8 mouse cellular contexts compared by ENCODE assay signal in the genomic region with DNA sequence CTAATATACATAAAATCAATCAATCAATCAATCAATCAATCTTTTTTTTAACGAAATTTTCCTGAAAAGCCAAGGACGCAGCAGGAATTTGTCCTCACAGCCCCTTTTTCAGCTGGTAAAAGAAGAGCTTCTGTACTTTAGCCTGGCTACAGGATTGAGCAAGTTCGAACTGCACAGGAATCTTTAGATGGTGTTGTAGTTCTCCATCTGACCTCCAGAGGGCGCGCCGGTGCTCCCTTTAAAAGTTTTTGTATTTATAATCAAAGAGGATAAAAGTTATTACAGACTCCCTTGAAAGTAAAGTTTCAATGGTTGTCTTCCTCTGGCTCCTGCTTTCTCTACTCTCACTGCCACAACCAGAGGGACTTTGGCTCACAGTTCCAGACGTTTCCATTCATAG. TPM values are rescaled to one million over a fixed set of nuclear protein-coding genes. Genes with fewer than 3 reads are reported as not detected.
A peak's percentile ranks its signal among the peaks of the same experiment; 100 is the strongest.
DNase-seq lines count a peak whose midpoint lies in the region; ATAC-seq lines count a peak whose summit lies in the region.

No protein-coding gene starts in this region.

- peak; percentile 45 for ATAC-seq in CD4-positive, CD25-positive, alpha-beta regulatory T cell, adult 4 months

- peak; percentile 66 for DNase-seq in heart, adult 8-10 months (ENCODE audit: low spot score)
- no peak for DNase-seq in heart, postnatal 25 days (ENCODE audit: low spot score)
- DNase-seq in adrenal gland, postnatal 14 days, result peak; percentile 80
- DNase-seq in frontal cortex, postnatal 25 days (ENCODE audit: low spot score in 2 of 2), result peak; percentile 71 to 78
- peak; percentile 57 to 88 for DNase-seq in layer of hippocampus, postnatal 25 days (ENCODE audit: extremely low spot score in 1 of 2, low spot score in 1 of 2)
- DNase-seq in mesoderm, embryonic 11.5 days (ENCODE audit: low read depth, low spot score), result peak; percentile 54
- DNase-seq in thymus, postnatal 10 days (ENCODE audit: low spot score in 2 of 2), result peak; percentile 14 to 49

- intact Hi-C loops in heart, postnatal 25 days (cut with DNase I), result loop anchor here (1.0 to 10.0 kb wide), 3 partner anchors 48 to 274 kb away; no protein-coding TSS in a partner anchor

RNA-seq across cellular contexts. Expression of gene Dbi, which starts 22.6 kb away (rescaled TPM):
- 100 to 1,000 TPM; 239 to 289 (median 263) TPM for total RNA-seq in heart, adult 8-10 months (2022)
- 100 to 1,000 TPM; 246 to 290 TPM for total RNA-seq in heart, postnatal 25 days (2021)
- polyA plus RNA-seq in CD4-positive, CD25-positive, alpha-beta regulatory T cell, adult 4 months (2017; shearing (Covaris generic)), result 100 to 1,000 TPM; 123 to 132 TPM
- total RNA-seq in adrenal gland, postnatal 14 days (2021), result 891 and 1,093 TPM in 2 replicates
- total RNA-seq in layer of hippocampus, postnatal 25 days (2021), result 100 to 1,000 TPM; 387 to 439 TPM

RNA-seq across cellular contexts. Expression of gene 3110009E18Rik, which starts 22.7 kb away (rescaled TPM):
- total RNA-seq in heart, adult 8-10 months (2022), result 1 to 10 TPM; 2.7 to 7.8 (median 5.1) TPM
- 1 to 10 TPM; 4.1 to 4.7 TPM for total RNA-seq in heart, postnatal 25 days (2021)
- 10 to 100 TPM; 21.6 to 30.4 TPM for polyA plus RNA-seq in CD4-positive, CD25-positive, alpha-beta regulatory T cell, adult 4 months (2017; shearing (Covaris generic))
- total RNA-seq in adrenal gland, postnatal 14 days (2021), result 8.8 and 10.7 TPM in 2 replicates
- 10 to 100 TPM in 1 of 2 experiments, 1 to 10 TPM in 1; 9.2 to 10.1 TPM for total RNA-seq in layer of hippocampus, postnatal 25 days (2021)

RNA-seq across cellular contexts. Expression of gene Tmem37, which starts 24.5 kb away (rescaled TPM):
- total RNA-seq in heart, adult 8-10 months (2022), result 1 to 10 TPM; 6.3 to 8.5 (median 7.1) TPM
- total RNA-seq in heart, postnatal 25 days (2021), result 1 to 10 TPM; 5.1 to 6.9 TPM
- polyA plus RNA-seq in CD4-positive, CD25-positive, alpha-beta regulatory T cell, adult 4 months (2017; shearing (Covaris generic)), result 1 to 10 TPM in 1 of 2 experiments, under 1 TPM in 1; 0.98 to 2.2 TPM
- total RNA-seq in adrenal gland, postnatal 14 days (2021), result 19.8 and 26.9 TPM in 2 replicates
- 1 to 10 TPM in 1 of 2 experiments, under 1 TPM in 1; 0.94 to 1.1 TPM for total RNA-seq in layer of hippocampus, postnatal 25 days (2021)
